Mouse (Mus musculus) left cerebral cortex, adult 11 months (tissue): ENCODE results near the gene Saa2.
"Not testable (repeated sequence)": the region's sequence is repeated elsewhere in the genome, so short reads cannot be mapped to it uniquely, and the experiment has no call there.

Experiments used
- DNase-seq: peaks from one replicate; pipeline ENCODE4 v3.0.0; 2022; ENCODE audit warnings: low spot score

The Saa2 gene

GRCm38 (mm10) chr7:46751490-46751889 lies at the start of gene Saa2:
TSS of gene Saa2 (plus strand) at chr7:46751790.
- DNase-seq, result no peak

GRCm38 (mm10) chr7:46710390-46710844 lies 41.2 kb upstream of the Saa2 start, which contains the start of gene Saal1:
TSS of gene Saal1 (minus strand) at chr7:46710680.
- peak; percentile 52 for DNase-seq

- DNase-seq, result no peak
Observed at GRCm38 (mm10) chr7:46712250-46712649, 39.3 kb upstream of the Saa2 start.

- no peak for DNase-seq
Observed at GRCm38 (mm10) chr7:46714518-46714917, 37.1 kb upstream of the Saa2 start.

- no peak for DNase-seq
Observed at GRCm38 (mm10) chr7:46715600-46715999, 36.0 kb upstream of the Saa2 start, which contains the start of gene Saa3. TSS of gene Saa3 (minus strand) at chr7:46715700.

- DNase-seq, result no peak
Observed at GRCm38 (mm10) chr7:46716897-46717296, 34.7 kb upstream of the Saa2 start.

- no peak for DNase-seq
Observed at GRCm38 (mm10) chr7:46718591-46719270, 32.9 kb upstream of the Saa2 start.

- no peak for DNase-seq
Observed at GRCm38 (mm10) chr7:46719526-46719925, 32.1 kb upstream of the Saa2 start.

GRCm38 (mm10) chr7:46720460-46720859 lies 31.1 kb upstream of the Saa2 start:
- DNase-seq, result no peak

GRCm38 (mm10) chr7:46723354-46723753 lies 28.2 kb upstream of the Saa2 start:
- DNase-seq, result no peak

GRCm38 (mm10) chr7:46723849-46724248 lies 27.7 kb upstream of the Saa2 start:
- DNase-seq, result no peak

- DNase-seq, result no peak
Observed at GRCm38 (mm10) chr7:46724396-46724795, 27.2 kb upstream of the Saa2 start.

GRCm38 (mm10) chr7:46727584-46727983 lies 24.0 kb upstream of the Saa2 start:
- DNase-seq, result no peak

- DNase-seq, result no peak
Observed at GRCm38 (mm10) chr7:46732458-46732857, 19.1 kb upstream of the Saa2 start, which contains the start of gene Saa4. TSS of gene Saa4 (minus strand) at chr7:46732603.

GRCm38 (mm10) chr7:46734983-46735382 lies 16.6 kb upstream of the Saa2 start:
- DNase-seq, result no peak

- DNase-seq, result no peak
Observed at GRCm38 (mm10) chr7:46738561-46739460, 12.8 kb upstream of the Saa2 start.

- DNase-seq, result not testable (repeated sequence)
Observed at GRCm38 (mm10) chr7:46740041-46740440, 11.5 kb upstream of the Saa2 start.

GRCm38 (mm10) chr7:46742880-46743279 lies 8.7 kb upstream of the Saa2 start, which contains the start of gene Saa1:
TSS of gene Saa1 (minus strand) at chr7:46742980.
- not testable (repeated sequence) for DNase-seq

GRCm38 (mm10) chr7:46745816-46746215 lies 5.8 kb upstream of the Saa2 start:
- no peak for DNase-seq

GRCm38 (mm10) chr7:46746381-46746780 lies 5.2 kb upstream of the Saa2 start:
- DNase-seq, result no peak

GRCm38 (mm10) chr7:46748459-46748858 lies 3.1 kb upstream of the Saa2 start:
- no peak for DNase-seq

- no peak for DNase-seq
Observed at GRCm38 (mm10) chr7:46761049-46761795, 9.6 kb downstream of the Saa2 start.
